Mouse (Mus musculus): Measurements from ENCODE around the gene Tbcel. TPM values are rescaled to one million over a fixed set of nuclear protein-coding genes. Genes with fewer than 3 reads are reported as not detected.

Tbcel gene
- total RNA-seq, 2 experiments from 2014 or later: 56.8 to 57.7 TPM

GRCm38 (mm10) chr9:42454364-42454763, 53.2 kb downstream of the Tbcel start:
- DNase-seq (ENCODE audit: low spot score in 2 of 2): no peak

GRCm38 (mm10) chr9:42449043-42449442, 58.6 kb downstream of the Tbcel start:
- no peak for DNase-seq (ENCODE audit: low spot score in 2 of 2)

DNA sequence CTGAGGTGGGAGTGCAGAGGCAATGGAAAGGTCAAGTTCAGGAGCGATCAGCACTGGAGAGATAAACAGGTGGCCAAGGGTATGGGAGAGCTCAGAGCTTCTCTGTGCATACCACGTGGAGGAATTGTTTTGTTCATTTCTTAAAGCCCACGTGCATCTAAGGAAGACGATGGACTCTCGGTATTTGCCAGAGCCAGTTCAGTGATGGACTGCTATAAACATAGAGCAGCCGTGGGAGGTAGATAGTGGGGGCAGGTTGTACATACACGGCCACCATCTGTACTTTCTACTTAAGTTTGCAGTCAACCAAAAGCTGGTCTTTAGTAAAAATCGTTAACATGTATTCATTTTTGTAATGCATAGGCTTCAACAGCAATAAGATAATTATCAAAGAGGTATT, 65.5 kb downstream of the Tbcel start:
- DNase-seq (ENCODE audit: low spot score in 2 of 2): no peak

DNA sequence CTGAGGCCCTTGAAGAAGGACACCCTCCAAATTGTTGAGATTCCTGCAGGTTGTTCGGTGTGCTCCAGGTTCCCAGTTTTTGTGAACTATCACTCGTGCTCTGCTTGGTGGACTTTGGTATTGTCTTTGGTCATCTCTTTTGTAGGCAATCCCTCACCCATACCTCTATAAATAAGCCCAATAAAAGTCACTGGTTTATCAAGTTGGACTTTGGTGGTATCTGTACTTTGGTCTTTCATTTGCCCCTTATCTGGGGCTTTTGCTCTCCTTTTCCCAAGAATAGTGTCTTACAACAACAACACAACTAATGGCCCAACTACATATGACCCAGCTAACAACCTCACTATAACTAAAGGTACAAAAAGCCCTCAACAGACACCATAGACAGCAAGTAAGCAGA, 66.4 kb downstream of the Tbcel start:
- DNase-seq (ENCODE audit: low spot score in 2 of 2): no peak

DNA sequence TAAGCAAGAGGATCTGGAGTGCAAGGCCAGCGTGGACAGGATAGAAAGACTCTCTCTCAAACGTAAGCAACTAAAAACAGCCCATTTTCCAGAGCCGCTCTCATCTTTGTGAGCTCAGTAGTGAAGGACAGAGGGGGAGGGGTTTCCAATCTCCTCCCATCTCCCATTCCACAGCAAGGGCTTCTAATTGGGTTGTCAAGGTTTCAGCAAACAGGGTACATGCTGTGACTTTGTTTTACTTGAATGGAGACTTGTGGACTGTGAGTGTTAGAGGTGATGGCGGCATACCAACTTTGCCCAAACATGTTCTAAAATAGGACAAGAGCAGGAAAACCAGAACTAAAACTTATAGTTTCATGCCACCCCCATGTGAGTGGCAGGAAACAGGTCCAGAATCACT, 68.2 kb downstream of the Tbcel start:
- peak in 1 of 2 experiments; percentile 60 for DNase-seq (ENCODE audit: low spot score in 2 of 2)

- no peak for DNase-seq (ENCODE audit: low spot score in 2 of 2)
Observed at GRCm38 (mm10) chr9:42432155-42432554, 75.5 kb downstream of the Tbcel start.

- no peak for DNase-seq (ENCODE audit: low spot score in 2 of 2)
Observed at GRCm38 (mm10) chr9:42431606-42432005, 76.0 kb downstream of the Tbcel start.

DNA sequence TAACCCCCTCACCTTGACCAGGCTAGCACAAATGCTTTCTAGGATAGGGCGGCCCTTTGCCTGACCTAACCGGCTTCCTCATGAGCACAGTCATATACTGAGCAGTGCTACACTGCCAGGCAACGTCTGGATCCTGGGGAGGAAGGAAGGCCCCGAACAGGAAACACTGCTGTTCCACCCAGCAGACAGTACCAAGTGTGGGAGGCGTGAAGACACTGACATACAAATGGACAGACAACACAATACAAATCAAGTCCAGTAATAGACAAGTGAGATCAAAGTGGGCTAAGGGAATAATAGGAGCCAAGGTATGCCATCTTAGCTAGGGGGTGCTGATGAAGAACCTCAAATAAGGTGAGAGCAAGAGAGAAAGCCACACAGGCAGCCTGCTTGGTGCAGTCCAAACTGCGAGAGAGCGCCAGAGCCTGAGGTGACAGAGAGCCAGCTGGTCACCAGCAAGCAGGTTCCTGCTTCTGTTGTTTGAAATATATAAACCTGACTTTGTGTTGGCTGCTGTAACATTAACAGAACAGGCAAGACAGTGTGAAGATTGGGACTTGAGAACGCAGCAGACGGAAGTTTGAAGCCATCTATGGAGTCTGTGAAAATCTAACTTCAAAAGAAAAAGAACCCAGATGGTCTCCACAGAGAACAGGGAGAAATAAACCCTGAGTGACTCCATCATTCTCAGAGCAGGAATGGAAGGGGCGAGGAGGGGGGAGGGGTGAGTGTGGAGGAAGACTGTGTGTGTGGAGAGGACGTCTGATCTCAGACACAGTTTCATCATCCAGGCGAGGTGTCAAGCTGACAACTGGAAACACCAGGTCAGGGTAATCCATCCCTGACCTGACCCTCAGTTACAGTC, 79.3 kb downstream of the Tbcel start:
- peak in 1 of 2 experiments; percentile 34 for DNase-seq (ENCODE audit: low spot score in 2 of 2)

DNA sequence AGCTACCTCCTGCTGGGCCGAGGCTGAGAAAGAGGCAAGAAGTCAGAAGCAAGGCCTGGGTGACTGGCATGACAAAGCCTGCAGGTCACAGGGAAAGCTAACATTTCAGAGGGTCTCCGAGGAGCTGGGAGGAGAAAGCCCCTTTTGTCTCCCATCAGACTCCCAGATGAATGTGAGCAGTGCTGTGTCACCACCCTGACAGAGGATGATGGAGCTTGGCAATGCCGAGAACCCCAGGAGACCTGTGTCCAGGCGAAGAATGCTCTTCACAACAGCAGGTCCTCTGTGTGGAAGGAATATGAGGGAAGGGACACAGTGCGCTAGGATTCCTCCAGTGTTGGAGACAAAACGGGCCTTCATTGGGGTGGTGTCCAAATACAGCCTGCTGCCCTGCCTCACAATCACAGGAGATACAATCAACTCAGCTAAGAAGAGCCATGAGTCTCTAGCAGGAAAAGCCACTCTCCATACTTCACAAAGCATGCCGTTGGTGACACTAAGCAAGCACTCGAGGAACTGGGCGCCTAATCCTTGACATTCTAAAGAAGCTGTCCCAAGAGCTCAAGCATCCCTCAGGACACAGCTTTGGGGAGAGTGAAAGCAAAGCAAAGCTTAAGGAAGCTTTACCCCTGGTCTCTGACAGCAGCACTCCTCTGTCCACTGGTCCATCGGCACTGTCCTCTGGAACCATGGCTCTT, 80.8 kb downstream of the Tbcel start:
- no peak for DNase-seq (ENCODE audit: low spot score in 2 of 2)

GRCm38 (mm10) chr9:42423649-42424048, 84.0 kb downstream of the Tbcel start:
- DNase-seq (ENCODE audit: low spot score in 2 of 2): no peak

- DNase-seq (ENCODE audit: low spot score in 2 of 2): no peak
Observed at GRCm38 (mm10) chr9:42419687-42420086, 87.9 kb downstream of the Tbcel start.

DNA sequence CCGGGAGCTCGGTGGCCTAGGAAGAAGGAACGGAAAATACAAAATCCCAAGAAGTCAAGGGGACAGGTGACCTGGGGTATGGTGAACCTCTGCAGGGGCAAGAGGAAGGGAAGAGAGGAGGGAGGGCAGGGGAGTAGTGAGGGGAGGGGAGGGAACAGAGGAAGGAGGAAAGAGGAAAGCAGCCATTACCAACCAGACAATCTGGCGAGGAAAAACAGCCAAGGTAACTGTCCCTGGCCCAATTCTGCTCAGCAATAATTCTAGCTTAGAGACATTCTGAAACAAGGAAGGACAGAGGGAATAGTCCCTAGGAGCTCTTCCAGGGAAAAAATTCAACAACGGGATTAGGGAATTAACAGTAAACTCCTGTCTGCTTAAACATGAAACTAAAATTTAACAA, 88.8 kb downstream of the Tbcel start:
- DNase-seq (ENCODE audit: low spot score in 2 of 2): no peak

- no peak for DNase-seq (ENCODE audit: low spot score in 2 of 2)
Observed at GRCm38 (mm10) chr9:42417352-42417952, 90.2 kb downstream of the Tbcel start.

DNA sequence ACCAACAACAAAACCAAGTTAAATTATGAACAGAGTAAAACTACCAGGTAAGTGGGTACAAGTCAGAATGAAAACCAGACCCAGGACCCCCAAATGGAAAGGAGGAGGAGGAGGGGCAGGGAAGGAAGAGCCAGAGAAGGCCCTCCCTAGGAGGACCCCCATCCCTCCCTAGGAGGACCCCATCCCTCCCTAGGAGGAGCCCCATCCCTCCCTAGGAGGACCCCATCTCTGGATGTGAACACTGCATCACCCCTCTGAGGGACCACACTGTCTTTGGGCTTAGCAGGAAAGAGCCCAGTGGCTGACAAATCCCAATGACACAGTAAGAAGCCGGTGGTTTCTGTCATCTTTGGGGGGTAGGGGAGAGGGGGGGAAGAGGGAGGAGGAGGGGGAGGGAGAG, 92.4 kb downstream of the Tbcel start:
- no peak for DNase-seq (ENCODE audit: low spot score in 2 of 2)

GRCm38 (mm10) chr9:42413345-42413744, 94.3 kb downstream of the Tbcel start:
- no peak for DNase-seq (ENCODE audit: low spot score in 2 of 2)

- DNase-seq (ENCODE audit: low spot score in 2 of 2): no peak
Observed at GRCm38 (mm10) chr9:42411296-42411695, 96.3 kb downstream of the Tbcel start.

DNA sequence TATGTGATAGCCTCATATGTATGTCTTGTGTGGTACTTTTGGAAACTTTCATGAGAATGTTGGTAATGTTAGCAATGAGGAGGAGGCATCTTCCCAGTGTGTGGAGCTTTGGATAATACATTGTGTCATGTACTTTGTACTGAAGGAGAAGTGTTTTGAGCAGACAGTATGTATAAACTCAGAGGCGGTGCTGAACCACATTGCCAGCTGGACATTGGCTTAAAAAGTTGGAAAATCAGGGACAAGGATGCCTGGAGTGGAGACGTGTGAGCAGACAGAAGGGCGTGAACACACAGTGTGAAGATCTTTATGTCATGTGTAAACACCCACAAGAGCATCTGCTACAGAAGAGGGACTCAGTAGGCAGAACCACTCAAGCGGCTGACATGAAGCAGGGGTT, 101.9 kb downstream of the Tbcel start:
- no peak for DNase-seq (ENCODE audit: low spot score in 2 of 2)

DNA sequence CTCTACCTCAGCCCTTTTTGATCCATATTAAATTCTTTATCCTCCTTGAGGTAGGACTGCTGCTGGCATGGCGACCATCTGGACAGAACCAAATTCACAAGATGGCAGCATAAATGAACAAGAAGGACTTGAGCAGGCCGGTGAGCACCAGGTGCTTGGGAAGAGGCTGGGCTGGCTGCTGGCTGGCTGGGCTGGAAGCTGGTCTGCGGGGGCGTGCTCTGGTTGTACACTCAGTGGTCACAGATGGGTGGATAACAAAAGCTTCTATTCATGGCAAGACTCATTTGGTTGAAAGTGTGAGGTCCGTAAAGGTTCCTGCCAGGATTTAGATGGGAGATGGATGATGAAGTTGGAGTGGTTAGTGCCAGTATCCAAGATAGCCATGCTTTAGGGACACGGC, 106.1 kb downstream of the Tbcel start:
- DNase-seq (ENCODE audit: low spot score in 2 of 2): no peak

DNA sequence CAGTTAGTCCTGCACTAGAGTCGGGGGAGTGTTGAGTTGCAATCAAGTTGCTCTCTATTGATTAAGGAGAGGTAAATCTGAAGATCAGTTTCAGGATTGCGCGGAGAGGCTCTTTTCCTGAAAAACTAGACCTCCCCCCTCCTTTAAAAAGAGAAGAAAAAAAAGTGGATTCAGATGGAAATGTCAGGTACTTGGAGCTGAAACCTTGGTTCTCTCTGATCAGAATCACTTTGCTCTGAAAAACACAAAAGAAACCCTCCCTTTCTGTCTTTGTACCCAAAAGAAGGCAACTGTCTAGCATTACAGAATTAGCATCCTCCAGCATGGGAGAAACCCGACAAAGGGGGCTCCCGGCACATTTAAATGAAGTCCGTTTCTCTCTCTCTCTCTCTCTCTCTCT, 107.8 kb downstream of the Tbcel start, which contains the start of gene Tecta:
Gene Tecta, minus strand, starts transcription at position 101 of the 400 bp plus-strand sequence.
- DNase-seq (ENCODE audit: low spot score in 2 of 2): no peak

GRCm38 (mm10) chr9:42396141-42396540, 111.5 kb downstream of the Tbcel start:
- no peak for DNase-seq (ENCODE audit: low spot score in 2 of 2)

GRCm38 (mm10) chr9:42394903-42395302, 112.7 kb downstream of the Tbcel start:
- no peak for DNase-seq (ENCODE audit: low spot score in 2 of 2)

DNA sequence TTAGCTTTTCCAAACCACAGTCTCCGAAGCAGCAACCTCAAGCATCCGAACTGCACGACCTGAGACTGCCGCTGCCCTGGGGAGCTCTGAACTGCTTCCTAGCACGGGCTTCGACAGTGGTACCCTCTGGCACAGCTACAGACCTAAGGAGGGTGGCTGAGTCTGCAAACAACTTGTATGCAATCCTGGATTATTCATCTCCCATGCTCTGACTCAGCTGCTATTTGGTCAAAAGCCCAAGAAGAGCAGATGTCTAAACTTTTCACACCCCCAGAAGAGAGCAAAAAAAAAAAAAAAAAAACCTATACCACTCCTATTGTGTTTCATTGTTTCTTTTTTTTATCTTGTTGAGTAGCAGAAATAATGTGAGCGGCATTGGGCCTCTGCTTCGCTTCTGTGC, 113.3 kb downstream of the Tbcel start:
- DNase-seq (ENCODE audit: low spot score in 2 of 2): no peak
